Mouse (Mus musculus): Measurements from ENCODE around the gene Gm36245. TPM values are rescaled to one million over a fixed set of nuclear protein-coding genes. Genes with fewer than 3 reads are reported as not detected.

Gene Gm36245
- total RNA-seq, 2 experiments from 2014 or later = not detected

Other genes starting within 250 kb of the Gm36245 start
- gene Apol7a, start 200.1 kb upstream of the Gm36245 start, total RNA-seq (2015; ENCODE audit: low replicate concordance) = not detected in 2 replicates
- not detected in 2 replicates for gene Apol7a, start 200.1 kb upstream of the Gm36245 start, total RNA-seq (2017; ENCODE audit: low replicate concordance)
- gene Apol9a, start 188.1 kb upstream of the Gm36245 start, total RNA-seq (2015; ENCODE audit: low replicate concordance) = not detected in 2 replicates
- gene Apol9a, start 188.1 kb upstream of the Gm36245 start, total RNA-seq (2017; ENCODE audit: low replicate concordance) = 0.34 TPM in 1 of 2 replicates, not detected in the other
- 3.5 TPM in 1 of 2 replicates, not detected in the other for gene Apol7b, start 151.8 kb upstream of the Gm36245 start, total RNA-seq (2015; ENCODE audit: low replicate concordance)
- not detected in 2 replicates for gene Apol7b, start 151.8 kb upstream of the Gm36245 start, total RNA-seq (2017; ENCODE audit: low replicate concordance)
- 9.4 and 10.0 TPM in 2 replicates for gene Apol10a, start 122.2 kb upstream of the Gm36245 start, total RNA-seq (2015; ENCODE audit: low replicate concordance)
- 14.3 and 18.3 TPM in 2 replicates for gene Apol10a, start 122.2 kb upstream of the Gm36245 start, total RNA-seq (2017; ENCODE audit: low replicate concordance)
- gene Apol11a, start 91.0 kb upstream of the Gm36245 start, total RNA-seq (2015; ENCODE audit: low replicate concordance) = 28.8 and 46.8 TPM in 2 replicates
- gene Apol11a, start 91.0 kb upstream of the Gm36245 start, total RNA-seq (2017; ENCODE audit: low replicate concordance) = 177 and 208 TPM in 2 replicates
- gene Apol7c, start 65.9 kb upstream of the Gm36245 start, total RNA-seq (2015; ENCODE audit: low replicate concordance) = not detected in 2 replicates
- gene Apol7c, start 65.9 kb upstream of the Gm36245 start, total RNA-seq (2017; ENCODE audit: low replicate concordance) = 1.3 TPM in 1 of 2 replicates, not detected in the other
- not detected in 2 replicates for gene 1700025B11Rik, start 37.4 kb upstream of the Gm36245 start, total RNA-seq (2015; ENCODE audit: low replicate concordance)
- not detected in 2 replicates for gene 1700025B11Rik, start 37.4 kb upstream of the Gm36245 start, total RNA-seq (2017; ENCODE audit: low replicate concordance)
- 0.19 TPM in 1 of 2 replicates, not detected in the other for gene Apol10b, start 3.1 kb upstream of the Gm36245 start, total RNA-seq (2015; ENCODE audit: low replicate concordance)
- gene Apol10b, start 3.1 kb upstream of the Gm36245 start, total RNA-seq (2017; ENCODE audit: low replicate concordance) = 0.17 and 1.1 TPM in 2 replicates
- gene Apol11b, start 44.0 kb downstream of the Gm36245 start, total RNA-seq (2015; ENCODE audit: low replicate concordance) = 391 and 419 TPM in 2 replicates
- gene Apol11b, start 44.0 kb downstream of the Gm36245 start, total RNA-seq (2017; ENCODE audit: low replicate concordance) = 1,087 and 1,183 TPM in 2 replicates
- 1.0 TPM in 1 of 2 replicates, not detected in the other for gene Apol7e, start 99.6 kb downstream of the Gm36245 start, total RNA-seq (2015; ENCODE audit: low replicate concordance)
- gene Apol7e, start 99.6 kb downstream of the Gm36245 start, total RNA-seq (2017; ENCODE audit: low replicate concordance) = 0.09 TPM in 1 of 2 replicates, not detected in the other
- not detected in 2 replicates for gene Apol9b, start 129.8 kb downstream of the Gm36245 start, total RNA-seq (2015; ENCODE audit: low replicate concordance)
- gene Apol9b, start 129.8 kb downstream of the Gm36245 start, total RNA-seq (2017; ENCODE audit: low replicate concordance) = not detected in 2 replicates
- 44.6 and 58.5 TPM in 2 replicates for gene Apol8, start 157.7 kb downstream of the Gm36245 start, total RNA-seq (2015; ENCODE audit: low replicate concordance)
- 77.3 and 107 TPM in 2 replicates for gene Apol8, start 157.7 kb downstream of the Gm36245 start, total RNA-seq (2017; ENCODE audit: low replicate concordance)
- gene Myh9, start 242.9 kb downstream of the Gm36245 start, total RNA-seq (2015; ENCODE audit: low replicate concordance) = 105 and 110 TPM in 2 replicates
- gene Myh9, start 242.9 kb downstream of the Gm36245 start, total RNA-seq (2017; ENCODE audit: low replicate concordance) = 158 and 246 TPM in 2 replicates